Mouse (Mus musculus): ENCODE measurements at regions not wholly inside any gene's neighbourhood (a gene's known extent, or its start where the extent isn't known, plus 50 kb on each side); places are given as distances from the start of the nearest gene placed in this dataset.

GRCm38 (mm10) chr4:22102478-22102877 lies 171.3 kb downstream of the Faxc start:
- TF ChIP-seq CTCF (IDR thresholded peaks at IDR 0.05; ENCODE audit: low read depth): no peak
- TF ChIP-seq EP300 (IDR thresholded peaks at IDR 0.05; ENCODE audit: low read depth): no peak

Measured in liver, postnatal 0 days (tissue).